Mouse (Mus musculus) T-helper 17 cell (primary cell): ENCODE data around the gene Psmd11.
"Not testable (repeated sequence)": the region's sequence is repeated elsewhere in the genome, so short reads cannot be mapped to it uniquely, and the experiment has no call there.

ENCODE experiments used
- in situ Hi-C, 2 experiments: fragments of 300-600 bp; cut with MboI, MseI; formaldehyde crosslinking; loops; 1 replicate in 1 of 2; 2 replicates in 1 of 2; pipeline ENCODE4 v1.15.1; 2025; ENCODE audit warnings: high pct_unique_total_duplicates in 2 of 2

Psmd11 gene

DNA sequence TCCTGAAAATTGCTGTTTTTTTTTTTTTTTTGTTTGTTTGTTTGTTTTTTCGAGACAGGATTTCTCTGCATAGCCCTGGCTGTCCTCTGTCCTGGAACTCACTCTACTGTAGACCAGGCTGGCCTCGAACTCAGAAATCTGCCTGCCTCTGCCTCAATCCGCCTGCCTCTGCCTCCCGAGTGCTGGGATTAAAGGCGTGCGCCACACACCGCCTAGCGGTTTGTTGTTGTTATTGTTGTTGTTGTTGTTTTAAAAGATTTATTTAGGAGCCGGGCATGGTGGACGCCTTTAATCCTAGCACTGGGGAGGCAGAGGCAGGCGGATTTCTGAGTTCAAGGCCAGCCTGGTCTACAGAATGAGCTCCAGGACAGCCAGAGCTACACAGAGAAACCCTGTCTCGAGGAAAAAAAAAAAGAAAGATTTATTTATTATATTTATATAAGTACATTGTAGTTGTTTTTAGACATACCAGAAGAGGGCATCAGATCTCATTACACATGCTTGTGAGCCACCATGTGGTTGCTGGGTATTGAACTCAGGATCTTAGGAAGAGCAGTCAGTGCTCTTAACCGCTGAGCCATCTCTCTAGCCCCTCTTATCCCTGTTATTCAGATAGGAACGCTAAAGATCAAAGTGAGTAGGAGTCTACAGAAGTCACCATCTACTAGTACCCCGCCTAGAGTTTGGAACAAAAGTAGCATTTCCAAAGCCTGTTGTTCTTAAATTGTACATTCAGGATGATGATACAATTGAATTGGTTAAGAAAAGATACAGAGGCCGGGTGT, 2.2 kb upstream of the Psmd11 start:
- in situ Hi-C loops: not testable (repeated sequence)

DNA sequence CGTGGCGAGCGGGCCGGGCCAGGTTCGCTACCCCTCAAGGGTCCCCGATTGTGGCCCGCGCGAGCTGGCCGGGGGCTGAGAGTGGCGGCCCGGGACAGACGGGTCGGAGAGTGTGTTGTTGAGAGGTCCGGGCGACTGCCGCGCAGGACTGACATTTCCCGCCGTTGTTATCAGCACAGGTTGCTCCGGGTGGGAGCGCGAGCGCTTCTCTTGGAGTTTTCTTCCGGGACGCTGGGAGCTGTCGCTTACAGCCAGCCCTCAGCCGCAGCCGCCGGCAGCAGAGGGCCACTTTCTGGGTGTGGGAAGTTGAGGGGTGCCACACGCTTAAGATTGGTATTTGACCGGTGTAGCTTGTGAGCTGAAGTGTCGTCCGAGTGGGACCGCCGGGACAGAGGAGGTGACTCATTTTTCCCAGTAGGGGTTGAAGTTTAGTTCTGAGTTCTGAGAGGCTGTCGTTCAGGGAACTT, 627 bp downstream of the Psmd11 start:
- in situ Hi-C loops: no loop called here

DNA sequence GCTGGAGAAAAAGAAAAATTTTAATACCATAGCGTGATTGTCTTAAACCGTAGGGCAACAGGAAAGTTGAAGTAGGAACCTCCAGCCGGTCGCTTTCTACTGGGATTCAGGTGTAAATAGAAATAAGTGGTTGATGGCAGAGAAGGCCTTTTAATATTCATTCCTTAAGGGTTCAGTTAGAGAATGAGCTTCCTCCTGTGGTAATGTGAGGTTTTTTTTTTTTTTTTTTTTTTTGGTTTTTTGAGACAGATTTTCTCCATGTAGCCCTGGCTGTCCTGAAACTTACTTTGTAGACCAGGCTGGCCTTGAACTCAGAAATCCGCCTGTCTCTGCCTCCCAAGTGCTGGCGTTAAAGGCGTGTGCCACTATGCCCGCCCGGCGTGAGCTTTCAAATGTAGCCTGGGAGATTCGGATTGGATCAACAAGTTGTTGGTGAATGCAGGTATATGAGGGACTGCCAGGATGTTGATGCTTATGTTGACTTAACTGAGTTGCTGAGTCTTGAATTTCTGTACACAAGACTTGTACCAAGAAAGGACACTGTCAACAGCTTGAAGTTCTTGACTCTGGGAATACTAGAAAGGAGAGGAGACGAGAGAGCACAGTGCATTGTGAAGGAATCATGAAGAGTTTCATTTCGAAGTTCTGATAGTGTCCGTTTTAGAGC, 1.2 kb downstream of the Psmd11 start:
- in situ Hi-C loops: loop anchor here in 1 of 2 experiments (5.0 kb wide), 1 partner anchor 38 kb away; no protein-coding TSS in a partner anchor

DNA sequence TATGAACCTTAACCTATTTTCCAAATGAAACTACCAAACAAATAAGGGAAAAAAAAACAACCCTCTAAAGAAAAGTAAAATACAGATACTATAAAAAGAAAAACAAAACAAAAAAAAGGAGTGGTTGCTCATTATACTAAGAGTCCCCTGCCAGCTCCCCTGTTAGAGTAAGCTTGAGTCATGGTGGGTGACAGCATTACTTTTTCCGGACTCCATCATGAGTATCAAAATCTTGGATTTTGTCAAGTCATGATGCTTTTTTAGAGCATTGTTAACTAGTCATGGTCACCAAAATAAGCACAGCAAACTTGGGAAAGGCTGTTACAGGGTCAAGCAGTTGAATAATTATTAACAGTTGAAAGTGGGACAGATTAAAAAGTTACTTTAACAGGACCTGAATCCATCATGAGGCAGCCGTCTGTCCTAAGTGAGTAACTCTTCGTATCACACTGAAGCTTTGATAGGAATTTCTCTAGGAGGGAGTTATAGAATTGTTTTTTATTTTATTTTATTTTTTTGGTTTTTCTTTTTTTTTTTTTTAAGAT, 2.0 kb downstream of the Psmd11 start:
- in situ Hi-C loops: loop anchor here in 1 of 2 experiments (5.0 kb wide), 1 partner anchor 37 kb away; no protein-coding TSS in a partner anchor

DNA sequence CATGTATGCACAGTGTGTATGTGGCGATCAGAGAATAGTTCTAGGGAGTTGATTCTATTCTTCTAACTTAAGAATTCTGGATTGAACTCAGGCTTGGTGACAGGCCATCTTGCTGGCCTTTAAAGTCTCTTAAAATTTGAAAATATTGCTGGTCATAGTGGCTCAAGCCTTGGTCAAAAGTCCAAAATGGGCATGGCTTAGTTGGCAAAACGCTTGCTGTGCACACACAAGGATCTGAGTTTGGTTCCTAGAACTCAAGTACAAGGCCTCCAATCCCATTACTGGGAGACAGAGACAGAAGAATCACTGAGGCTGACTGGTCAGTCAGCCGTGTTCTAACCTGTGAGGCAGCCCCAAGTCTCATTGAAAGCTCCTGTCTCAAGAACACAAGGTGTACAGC, 18.5 kb downstream of the Psmd11 start:
- in situ Hi-C loops: no loop called here

DNA sequence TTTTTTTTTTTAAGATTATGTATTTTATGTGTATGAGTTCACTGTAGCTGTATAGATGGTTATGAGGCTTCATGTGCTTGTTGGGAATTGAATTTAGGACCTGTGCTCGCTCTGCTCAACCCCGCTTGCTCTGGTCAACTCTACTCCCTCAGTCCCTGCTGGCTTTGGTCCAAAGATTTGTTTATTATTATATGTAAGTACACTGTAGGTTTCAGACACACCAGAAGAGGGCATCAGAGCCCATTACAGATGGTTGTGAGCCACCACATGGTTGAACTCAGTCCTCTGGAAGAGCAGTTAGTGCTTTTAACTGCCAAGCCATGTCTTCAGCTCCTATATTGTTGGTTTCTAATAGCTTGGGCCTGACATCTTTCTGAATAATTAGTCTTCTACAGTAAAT, 21.4 kb downstream of the Psmd11 start:
- in situ Hi-C loops: loop anchor here in 1 of 2 experiments (5.0 kb wide), 1 partner anchor 217 kb away; no protein-coding TSS in a partner anchor

DNA sequence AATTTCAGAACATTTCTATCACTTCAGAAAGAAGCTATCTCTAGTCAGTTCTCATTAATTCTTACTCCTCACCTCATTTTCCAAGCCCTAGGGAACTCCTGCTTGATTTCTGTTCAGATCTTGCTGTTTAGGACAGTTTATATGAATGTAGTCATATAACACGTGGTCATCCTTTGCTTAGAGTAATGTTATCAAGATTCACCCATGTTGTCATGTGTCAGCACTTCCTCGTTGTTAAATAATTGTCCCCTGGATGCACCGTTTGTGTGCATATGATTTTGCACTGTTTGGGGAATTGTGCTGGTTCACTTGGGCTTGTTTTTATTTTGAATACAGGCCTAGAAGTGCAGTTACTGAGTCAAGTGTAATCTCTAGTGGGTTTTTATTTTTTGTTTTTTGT, 23.8 kb downstream of the Psmd11 start:
- in situ Hi-C loops: loop anchor here in 1 of 2 experiments (5.0 kb wide), 1 partner anchor 215 kb away; no protein-coding TSS in a partner anchor

DNA sequence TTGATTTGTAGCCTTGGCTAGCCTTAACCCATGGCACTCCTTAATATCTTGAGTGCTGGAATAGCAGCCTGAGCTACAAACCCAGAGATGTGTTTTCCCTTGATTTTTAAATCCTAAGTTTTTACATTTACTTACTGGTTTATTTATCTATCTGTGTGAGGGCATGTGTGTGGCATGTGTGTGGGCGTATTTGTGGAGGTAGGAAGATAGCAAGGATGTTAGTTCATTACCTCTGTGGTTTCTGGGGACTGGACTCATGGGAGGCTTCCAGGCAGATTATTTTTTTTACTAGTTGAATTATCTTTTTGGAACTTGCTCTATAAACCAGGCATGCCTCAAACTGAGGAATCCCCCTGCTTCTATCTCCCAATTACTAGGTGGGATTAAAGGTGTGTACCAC, 24.8 kb downstream of the Psmd11 start:
- in situ Hi-C loops: loop anchor here in 1 of 2 experiments (5.0 kb wide), 1 partner anchor 214 kb away; no protein-coding TSS in a partner anchor

DNA sequence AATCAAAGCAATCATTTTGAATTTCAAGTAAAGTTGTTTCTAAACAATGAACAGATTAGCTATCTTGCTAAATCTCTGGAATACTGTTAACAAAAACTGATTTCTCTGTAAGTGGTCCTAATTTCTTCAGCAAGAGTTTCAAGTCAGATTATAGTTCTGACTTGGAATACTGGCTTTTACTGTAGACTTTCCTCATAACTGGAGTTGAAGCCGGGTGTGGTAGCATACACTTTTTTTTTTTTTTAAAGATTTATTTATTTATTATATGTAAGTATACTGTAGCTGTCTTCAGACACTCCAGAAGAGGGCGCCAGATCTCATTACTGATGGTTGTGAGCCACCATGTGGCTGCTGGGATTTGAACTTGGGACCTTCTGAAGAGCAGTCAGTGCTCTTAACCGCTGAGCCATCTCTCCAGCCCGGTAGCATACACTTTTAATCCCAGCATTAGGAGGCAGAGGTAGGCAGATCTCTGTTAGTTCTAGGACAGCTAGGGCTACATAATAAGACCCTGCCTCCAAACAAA, 35.3 kb downstream of the Psmd11 start:
- in situ Hi-C loops: loop anchor here (5.0 to 10.0 kb wide), 2 partner anchors 61 to 69 kb away; no protein-coding TSS in a partner anchor

DNA sequence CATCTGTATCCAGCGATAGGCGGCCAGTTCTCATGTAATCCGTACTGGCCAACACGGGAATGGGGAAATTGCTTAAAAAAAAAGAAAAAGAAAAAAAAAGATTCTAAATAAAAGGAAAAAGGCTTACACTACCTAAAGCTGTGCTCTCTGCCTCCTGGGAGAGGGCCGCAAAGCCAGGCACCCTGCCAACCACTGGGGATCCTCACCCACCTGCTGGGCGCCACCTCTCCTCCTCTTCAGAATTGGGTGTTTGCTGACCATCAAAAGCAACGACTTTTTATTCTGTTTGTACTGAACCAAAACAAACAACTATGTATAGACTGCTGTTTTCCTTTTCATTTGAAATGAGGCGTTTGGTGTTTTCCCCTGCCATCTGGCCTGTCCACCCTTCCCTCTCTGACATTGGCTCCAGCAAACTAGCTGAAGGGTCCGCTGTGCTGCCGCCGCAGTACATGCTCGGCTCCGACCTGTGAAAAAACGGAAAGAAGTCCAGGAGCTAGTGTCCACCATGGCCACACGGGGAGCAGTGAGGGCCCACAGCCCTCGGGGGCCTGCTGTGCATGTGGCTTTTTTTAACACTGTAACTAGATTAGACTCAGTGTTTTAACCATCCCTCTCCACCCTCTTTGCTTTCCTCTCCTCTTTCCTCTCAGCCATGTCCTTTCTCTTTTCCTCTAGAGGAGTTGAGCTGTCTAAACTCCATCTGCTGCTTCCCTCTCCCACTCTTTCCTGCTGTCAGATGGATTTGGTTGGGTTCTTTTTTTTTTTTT, 43.6 kb downstream of the Psmd11 start:
- in situ Hi-C loops: no loop called here

DNA sequence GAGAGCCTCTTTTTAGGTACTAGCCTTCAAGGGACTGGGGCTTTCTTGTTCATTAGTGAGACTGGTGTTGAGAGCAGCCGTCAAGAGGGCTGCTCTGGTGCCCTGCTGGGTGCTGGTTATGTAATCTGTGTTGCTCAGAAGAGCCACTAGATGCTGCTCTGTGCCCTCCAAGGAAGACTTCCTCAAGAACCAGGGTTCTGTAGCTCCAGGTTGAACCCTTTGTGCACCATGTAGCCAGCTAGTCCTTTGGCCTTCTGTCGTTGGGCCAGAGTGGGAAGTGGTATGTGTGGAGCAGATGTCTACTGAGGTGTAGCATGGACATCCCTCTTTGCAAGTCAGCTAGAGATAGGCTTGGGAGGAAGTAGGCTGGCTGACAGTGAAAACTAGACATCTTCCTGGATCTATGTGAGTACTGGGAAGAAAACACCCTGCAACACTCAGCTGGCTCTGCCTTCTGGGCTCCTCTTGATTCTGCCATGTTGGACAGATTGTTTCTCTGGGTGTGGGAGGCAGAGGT, 45.8 kb downstream of the Psmd11 start:
- in situ Hi-C loops: no loop called here

DNA sequence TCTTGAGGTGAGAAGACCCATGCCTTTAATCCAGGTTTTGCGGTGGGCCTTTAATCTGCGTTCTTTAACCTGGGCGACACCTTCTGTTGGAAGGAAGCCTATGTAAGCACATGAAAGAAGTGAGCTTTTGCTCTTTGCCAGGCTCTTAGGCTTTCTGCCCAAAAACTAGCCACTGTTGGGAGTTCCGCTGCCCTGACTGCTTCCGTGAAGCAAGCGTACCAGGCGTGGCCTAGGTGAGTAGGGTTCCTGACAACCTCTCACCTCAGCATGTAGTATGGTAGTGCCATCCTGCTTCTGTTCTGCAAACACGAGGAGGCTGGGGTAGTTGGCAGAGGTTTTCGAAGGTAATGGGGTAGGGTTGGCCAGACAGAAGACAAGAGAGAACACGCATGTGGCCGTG, 46.4 kb downstream of the Psmd11 start:
- in situ Hi-C loops: no loop called here

DNA sequence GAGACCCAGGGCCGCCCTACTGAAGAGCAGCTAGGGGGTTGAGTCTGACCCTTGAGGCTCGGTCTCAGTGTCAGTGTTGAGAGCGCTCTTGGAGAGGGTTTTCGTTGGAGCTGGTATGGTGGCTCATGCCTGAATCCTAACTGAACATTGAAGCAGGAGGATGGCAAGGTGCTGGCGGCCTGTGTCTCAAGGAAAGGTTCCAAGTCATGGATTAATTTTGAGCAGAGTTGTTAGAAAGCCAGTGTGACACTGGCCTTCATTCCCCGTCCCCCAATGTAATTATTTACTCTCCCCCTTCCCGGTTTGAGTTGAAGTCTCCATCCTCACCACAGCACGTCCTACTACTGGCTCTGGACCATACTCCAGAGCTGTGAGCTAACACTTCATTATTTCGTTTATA, 47.1 kb downstream of the Psmd11 start:
- in situ Hi-C loops: no loop called here

DNA sequence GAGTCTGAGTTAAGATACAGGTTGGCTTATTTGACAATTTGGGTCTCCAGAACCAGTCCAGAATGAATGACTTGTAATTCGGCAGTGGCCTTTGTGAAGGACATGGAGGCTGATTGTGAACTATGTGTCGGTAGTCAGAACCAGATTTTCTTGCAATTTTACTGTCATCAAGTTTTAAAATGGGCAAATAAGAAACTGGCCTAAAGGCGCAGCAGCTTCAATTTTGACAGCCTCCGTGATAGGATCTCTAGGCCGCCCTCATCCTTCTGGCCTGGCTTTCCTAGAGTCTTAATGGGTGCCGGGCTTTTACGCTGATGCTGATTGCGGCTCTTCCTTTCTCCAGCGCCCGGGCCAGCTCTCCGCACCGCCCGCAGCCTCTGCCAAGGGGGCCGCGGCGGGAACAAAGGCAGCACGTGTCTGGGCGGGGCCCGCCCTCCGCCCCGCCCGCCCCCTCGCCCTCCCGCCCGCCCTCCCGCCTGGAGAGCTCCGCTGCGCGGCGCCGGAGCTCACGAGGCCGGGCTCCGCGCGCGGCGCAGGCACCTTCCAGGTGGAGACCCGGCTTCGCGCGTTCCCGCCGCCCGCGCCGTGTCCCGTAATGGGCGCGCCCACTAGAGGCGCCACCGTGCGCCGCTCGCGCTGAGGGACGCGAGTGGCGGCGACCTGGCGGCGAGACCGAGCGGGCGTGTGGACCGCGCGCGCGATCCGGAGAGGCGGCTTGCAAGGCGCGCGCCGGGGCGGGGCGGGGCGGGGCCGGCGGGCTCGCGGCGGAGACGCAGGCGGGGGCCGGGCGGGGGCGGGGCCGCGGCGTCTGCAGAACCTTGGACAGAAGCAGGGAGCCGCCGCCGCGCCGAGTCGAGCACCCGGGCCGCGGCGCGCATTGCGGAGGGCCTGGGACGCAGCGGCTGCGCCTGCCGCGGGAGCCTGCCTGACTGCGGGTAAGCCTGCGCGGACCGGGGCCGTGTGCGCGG, 48.1 kb downstream of the Psmd11 start, which contains the start of gene Cdk5r1:
Gene Cdk5r1, plus strand, starts transcription at position 802 of the 968 bp plus-strand sequence.
- in situ Hi-C loops: no loop called here

DNA sequence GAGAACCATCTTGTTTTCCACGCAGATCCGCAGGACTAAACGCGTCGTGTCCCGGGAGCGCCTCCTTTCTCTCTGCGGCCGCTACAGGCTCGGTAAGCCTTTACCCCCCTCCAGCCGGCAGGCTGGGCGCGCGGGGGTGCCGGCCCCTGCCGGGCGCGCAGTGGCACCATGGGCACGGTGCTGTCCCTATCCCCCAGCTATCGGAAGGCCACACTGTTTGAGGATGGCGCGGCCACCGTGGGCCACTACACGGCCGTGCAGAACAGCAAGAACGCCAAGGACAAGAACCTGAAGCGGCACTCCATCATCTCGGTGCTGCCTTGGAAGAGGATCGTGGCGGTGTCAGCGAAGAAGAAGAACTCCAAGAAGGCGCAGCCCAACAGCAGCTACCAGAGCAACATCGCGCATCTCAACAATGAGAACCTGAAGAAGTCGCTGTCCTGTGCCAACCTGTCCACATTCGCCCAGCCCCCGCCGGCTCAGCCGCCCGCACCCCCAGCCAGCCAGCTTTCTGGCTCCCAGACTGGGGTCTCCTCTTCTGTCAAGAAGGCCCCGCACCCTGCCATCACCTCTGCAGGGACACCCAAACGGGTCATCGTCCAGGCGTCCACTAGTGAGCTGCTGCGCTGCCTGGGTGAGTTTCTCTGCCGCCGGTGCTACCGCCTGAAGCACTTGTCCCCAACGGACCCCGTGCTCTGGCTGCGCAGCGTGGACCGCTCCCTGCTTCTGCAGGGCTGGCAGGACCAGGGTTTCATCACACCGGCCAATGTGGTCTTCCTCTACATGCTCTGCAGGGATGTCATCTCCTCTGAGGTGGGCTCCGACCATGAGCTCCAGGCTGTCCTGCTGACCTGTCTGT, 49.2 kb downstream of the Psmd11 start:
- in situ Hi-C loops: no loop called here

DNA sequence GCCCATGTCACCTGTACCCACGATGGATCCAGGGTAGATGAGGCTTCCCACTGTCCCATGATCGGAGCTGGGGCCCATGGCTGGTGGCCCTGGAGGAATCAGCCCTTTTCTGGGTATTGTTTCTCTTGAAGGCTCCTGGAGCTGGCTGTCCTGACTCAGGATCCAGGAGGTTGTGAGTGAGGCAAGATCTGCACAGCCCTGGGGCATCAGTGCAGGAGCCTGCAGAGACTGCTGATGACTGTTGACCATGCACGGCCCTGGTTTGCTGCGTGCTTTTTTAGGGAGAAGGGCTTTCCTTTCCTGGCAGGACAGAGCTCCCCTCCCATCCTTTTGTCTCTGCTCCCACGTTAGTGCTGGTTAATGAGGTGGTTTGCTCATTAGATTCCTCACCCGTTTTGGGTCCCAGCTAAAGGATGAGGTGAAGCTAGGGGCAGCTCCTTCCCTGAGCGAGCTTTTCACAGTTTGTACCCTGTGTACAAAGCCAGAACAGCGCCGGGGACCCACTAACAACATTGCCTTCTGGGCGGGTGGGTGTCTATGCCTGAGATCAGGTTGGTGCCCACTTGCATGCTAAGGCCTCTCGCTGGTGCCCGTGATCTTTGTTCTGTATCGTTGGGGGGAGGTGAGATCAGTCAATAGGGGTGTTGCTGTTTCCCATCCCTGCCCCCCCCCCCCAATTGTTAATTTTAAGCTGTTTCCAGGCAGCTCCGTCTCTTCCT, 50.4 kb downstream of the Psmd11 start:
- in situ Hi-C loops: no loop called here

DNA sequence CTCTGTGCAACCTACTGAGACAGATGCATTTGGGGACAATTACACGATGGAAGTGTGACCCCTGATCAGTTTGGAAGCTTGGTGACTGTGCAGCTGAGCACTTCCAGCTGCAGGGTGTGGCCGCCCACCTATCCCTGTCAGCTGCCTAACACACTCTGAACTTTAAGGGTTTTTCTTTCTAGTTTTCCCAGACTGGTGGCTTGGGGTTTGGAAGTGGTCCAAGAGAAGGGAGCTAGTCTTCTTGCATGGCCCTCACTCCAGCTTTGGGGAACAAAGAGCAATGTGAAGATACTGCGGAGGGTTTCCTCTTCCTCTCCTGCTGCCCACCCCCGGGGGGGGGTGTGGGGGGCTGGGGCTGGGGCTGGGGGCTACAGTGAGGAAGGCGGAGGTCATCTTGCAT, 51.0 kb downstream of the Psmd11 start:
- in situ Hi-C loops: no loop called here
